Mouse (Mus musculus): ENCODE measurements around the gene Pin1rt1.

Gene Pin1rt1

DNA sequence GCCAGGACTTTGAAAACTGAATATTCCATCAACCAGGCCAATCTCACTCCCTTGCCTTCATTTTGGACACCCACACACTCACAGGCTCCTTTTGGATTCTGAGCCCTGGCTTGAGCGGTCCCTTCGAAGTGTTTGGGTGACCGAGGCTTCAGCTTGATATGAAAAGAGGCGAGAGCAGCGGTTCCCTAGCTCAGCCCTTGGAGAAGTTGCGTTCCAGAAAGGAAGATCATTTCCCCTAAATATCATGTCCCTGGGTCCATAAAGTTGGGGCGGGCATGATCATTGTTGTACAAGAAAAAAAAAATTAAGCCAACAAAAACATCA lies 3.7 kb downstream of the Pin1rt1 start:
- no peak for DNase-seq (ENCODE audit: low spot score)

DNA sequence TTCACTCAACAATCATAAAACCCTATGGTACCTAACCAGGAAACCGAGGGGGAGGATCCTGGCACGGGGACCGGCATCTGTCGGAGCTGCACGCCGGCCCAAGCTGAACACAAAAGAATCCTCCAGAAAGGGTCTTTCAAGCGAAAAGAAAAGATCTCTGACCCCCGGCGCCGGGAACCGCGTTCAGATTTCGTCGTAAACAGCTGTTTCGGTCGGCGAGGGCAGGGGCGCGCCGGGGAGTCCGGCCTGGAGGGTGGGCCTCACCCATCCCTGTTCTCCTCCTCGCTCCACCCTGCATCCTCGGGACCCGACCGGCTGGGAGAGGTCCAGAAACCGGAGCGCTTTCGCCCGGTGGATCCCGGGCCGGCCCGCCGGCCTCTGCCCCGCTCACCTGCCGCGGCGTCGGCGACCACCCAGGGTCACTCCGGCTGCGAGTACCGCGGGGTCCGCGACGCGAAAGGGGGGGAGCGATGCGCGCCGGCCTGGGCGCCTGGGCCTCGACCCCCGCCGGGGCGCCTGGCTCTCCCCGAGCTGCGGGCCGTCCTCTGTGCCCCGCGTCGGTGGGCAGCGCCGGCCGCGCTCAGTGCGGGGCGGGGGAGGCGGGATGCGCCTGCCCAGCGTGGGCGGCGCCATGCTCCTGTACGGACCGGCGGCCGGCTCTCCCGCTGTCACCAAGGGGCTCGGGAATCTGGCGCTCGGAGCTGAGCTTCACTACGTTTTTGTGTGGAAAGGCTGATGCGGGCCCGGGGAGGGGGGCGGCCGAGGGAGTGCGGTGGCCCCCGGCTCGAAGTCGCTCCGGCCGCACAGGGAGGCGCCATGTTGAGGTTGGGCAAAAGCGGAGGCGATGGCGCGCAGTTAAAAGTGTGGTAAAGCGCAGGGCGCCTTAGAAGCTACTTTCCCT lies 4.3 kb downstream of the Pin1rt1 start, which contains the start of gene Tcp11l1:
Gene Tcp11l1 (minus strand): TSS at position 585 of the 901 bp plus-strand sequence.
- DNase-seq (ENCODE audit: low spot score): peak; percentile 28

DNA sequence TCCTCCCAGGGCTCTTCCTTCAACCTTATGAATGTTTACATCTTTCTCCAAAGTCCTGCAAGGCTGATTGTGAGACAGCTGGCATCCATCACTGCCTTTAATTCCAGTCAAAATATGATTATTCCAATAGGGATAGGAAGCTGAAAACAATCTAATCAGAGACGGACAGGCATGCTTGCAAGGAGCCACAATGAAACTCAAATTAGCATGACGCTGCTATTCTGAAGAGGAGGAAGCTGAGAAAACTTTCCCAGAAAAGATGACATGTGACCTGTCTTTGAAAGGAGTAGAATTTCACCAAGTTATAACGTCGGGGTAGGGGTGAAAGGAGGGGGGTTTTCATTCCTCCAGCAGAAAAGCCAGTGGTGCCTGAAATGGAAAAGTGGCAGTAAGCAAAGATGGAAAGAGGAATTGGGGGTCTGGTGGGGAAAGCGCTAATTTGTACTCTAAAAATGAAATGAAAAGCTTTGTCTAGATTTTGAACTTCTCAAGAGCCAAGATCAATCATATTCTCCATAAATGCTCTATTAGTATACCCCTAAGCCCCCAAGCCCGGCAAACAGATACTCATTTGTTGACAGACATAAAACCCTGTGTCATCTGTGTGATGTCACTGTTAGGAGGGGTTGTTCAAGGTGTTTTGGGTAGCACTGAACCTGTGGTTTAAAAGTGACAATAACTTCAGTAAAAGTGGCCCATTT lies 5.4 kb downstream of the Pin1rt1 start:
- no peak for DNase-seq (ENCODE audit: low spot score)

DNA sequence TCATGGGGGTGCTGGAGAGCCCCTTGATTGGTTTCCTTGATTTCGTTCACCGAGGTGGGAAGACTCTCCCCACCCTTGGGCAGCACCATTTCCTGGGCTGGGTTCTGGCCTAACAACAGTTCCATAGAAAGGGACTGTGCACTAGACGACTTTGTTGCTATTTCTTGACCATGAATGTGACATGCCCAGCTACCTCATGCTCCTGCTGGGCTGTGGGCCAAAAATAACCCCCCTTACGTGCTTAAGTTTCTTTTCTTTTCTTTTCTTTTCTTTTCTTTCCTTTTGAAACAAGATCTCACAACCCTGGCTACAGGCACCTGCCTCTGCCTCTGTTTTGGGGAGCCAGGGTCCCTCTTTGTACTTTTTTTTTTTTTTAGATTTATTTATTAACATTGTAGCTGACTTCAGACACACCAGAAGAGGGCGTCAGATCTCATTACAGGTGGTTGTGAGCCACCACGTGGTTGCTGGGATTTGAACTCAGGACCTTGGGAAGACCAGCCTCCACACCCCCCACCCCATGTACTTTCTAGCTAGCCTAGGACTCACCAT lies 6.3 kb downstream of the Pin1rt1 start:
- DNase-seq (ENCODE audit: low spot score): no peak

DNA sequence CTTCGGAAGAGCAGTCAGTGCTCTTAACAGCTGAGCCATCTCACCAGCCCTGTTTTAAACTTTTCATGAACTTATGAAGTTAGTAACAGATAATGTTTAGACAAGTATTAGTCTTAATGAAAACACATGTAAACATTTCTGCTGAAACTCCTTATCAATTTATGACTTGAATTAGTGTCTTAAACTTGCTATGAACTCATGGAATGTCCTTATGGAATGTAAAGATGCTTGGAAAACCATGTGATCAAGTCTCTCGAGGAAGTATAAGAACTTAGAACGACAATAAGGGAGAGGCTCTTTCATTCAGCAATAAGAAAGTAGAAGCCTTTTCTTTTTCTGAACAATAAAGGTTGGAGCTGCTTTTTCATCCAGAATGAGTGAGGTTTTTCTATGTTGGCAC lies 11.8 kb downstream of the Pin1rt1 start:
- no peak for DNase-seq (ENCODE audit: low spot score)

DNA sequence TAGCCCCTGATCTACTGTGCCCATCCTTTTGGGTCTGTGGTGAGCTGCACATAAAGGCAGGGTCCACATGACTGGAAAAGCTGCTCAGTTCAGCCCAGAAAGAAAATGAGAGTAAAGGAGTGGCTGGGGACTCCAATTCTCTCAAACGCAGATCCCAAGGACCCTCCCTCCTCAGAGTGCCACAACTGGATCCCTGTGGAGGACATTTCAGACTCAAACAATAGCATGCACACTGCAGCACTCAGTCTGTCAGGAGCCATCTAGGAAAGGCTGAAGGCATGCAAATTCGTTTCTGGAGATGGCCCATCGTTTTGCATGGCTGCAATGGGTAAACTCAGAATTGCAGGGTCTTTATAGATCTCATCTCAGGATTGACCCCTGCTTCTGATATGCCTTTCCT lies 13.0 kb downstream of the Pin1rt1 start:
- DNase-seq (ENCODE audit: low spot score): no peak

DNA sequence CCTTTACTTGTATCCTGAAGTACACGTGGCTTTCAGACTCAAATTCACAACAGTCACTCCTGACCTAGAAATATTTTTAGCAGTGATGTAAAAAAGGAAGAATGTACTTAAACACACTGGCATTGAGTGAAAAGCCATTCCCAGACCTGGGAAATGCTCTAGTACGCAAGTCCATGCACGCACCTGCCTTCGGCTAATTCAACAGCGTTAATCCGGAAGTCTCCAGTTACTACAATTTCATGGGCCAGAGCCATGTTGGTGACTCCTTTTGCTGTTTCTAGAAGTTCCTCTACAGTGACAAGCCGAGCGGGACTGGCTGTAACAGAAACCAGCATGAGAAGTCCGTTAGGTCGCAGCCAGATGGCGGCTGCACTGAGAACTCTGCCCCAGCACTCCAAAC lies 16.5 kb downstream of the Pin1rt1 start:
- no peak for DNase-seq (ENCODE audit: low spot score)

DNA sequence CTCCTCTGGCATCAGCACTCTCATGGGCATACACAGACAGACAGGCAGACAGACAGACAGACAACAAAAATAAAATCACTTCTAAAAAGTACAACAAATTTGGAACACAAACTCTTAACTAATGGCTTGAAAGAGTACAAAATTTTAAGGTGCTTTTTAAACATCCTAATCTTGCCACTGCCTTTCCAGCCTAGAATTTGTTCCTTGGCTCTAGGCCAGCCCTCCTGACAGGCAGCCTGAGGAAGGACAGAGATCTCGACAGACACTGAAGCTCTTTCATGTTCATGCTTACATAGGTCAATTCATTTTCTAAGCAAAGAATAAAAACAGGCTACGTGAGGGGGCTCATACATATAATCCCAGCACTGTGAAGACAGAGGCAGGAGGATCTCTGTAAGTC lies 23.6 kb downstream of the Pin1rt1 start:
- DNase-seq (ENCODE audit: low spot score): no peak

DNA sequence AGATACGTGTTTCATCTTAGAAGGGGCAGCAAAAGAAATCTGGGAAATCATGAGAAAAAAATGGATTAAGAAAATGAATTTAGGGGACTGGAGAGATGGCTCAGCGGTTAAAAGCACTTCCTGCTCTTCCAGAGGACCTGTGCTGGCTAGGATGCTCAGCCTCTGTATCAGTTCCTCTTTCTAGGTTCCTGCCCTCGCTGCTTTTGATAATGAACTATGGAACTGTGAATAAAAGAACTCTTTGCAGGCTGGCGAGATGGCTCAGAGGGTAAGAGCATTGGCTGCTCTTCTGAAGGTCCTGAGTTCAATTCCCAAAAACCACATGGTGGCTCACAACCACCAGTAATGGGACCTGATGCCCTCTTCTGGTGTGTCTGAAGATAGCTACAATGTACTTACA lies 25.5 kb downstream of the Pin1rt1 start:
- DNase-seq (ENCODE audit: low spot score): no peak

DNA sequence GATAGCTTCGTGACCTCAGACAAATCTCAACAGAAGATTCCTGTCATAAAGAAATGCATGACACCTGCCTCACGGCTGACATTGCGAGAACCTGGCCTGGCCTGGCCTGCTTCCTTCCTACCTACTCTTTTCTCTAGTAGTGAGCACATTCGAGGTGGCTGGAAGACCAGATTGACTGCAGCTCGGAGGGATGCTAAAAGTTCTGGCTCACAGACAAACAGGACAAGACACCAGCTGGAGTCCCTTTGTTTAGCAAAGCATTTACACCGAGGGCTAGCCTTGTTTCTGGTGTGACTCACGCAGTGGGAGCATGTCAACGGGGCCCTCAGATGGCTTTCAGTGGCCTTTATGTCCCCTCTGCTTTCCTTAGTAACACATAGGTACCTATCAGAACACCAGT lies 27.5 kb downstream of the Pin1rt1 start:
- no peak for DNase-seq (ENCODE audit: low spot score)

DNA sequence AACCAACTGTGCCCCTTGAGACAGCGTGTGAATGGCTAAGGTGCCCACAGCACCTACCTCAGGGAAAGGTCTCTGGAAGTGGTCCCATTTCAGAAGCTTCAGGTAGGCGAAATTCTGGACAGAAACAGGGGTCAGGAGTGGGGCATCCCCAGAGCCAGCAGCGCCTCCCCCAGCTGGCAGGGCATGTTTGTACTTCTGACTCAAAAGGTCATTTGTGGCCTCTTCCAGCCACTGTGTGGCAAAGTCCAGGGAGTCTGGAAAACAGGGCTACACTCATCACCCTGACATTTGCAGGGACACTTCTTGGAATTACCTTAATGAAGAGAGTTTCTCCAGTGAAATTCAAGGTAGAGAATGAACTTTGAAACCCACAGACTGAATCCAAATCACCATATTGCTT lies 27.9 kb downstream of the Pin1rt1 start:
- DNase-seq (ENCODE audit: low spot score): no peak

DNA sequence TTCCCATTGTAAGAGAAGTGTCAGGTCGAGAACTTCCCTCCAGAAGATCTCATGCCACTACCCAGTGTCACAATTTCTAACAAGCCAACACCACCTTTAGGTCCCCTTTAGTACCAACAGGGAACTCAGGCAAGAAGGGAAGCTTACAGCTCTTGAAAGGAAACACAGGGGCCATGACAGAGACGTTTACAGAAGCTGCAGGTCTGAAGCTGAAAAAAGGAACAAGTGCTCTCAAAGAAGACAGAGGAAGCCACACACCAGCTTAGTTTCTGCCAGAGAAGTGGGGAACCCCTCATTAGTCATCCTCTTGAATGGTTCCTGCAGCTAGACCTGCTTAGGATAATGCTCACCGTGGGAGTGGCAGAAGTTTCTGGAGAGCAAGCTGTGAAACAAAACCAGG lies 28.9 kb downstream of the Pin1rt1 start:
- no peak for DNase-seq (ENCODE audit: low spot score)

DNA sequence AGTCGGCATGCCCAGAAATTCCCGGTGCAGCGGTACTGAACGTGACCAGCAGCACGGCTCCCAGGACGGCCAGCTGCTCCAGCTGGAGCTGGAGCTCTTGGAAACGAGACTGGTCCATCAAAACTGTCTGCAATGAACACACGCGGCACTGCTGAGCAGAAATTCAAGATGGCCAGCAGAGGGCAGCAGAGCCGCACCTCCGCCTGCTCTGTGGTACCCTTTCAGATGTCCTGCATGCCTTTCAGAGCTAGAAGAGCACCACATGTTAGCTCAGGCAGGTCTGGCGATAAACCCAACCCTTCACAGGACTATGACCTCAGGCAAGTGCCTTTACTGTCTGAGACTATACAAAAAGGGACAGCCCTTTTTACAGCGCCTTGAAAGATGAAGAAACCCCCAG lies 30.8 kb downstream of the Pin1rt1 start:
- peak; percentile 48 for DNase-seq (ENCODE audit: low spot score)

DNA sequence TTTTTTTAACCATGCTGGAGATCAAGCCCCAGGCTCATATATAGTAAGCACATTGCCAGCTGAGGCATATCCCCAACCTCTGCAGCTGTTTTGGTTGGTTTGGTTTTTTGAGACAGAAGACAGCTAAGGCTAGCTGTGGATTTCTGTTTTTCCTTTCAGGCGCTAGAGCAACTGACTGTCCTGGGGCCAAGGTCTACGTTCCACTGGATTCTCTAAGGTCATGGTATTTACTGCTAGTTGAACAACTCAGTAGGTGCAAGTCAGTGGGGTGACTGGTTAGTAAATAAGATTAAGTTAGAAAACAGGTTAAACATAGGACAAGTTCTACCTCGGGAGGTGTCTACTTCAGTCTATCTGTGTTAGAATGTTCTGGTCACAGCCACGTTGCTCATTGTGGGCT lies 31.4 kb downstream of the Pin1rt1 start:
- DNase-seq (ENCODE audit: low spot score): no peak

DNA sequence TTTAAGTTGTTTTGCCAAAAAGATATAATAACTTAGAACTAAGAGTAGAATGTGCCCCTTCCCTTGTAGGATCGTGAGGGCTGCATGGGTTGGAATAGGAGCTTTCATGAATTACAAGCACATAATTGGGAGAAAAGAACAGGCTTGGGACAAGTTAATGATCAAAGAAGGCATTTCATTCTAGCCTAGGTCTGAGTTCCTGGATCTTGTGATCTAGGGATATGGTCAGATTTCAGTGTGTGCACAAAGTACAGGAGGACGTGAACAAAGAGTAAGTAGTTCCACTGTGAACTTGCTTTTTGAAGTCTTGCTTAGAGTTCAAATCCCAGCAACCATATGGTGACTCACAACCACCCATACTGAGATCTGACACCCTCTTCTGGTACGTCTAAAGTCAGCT lies 38.9 kb downstream of the Pin1rt1 start:
- no peak for DNase-seq (ENCODE audit: low spot score)

DNA sequence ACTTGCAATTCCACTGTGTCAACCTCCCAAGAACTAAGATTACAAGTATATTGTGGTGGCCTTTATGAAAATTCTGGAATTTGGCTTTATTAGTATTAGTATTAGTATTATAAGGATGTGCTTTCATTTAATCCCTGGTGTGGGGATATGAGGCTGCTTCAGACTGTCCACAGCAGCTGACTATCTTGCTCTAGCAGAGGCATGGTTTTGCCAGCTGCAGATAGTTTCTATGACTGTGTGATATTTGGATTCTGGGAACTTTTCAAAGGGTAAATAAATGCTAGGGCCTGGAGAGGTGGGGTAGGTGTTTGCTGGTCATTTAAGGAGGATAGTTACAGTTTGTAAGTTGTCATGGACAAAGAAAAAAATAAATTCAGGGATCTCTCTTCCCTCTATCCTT lies 44.5 kb downstream of the Pin1rt1 start:
- no peak for DNase-seq (ENCODE audit: low spot score)

DNA sequence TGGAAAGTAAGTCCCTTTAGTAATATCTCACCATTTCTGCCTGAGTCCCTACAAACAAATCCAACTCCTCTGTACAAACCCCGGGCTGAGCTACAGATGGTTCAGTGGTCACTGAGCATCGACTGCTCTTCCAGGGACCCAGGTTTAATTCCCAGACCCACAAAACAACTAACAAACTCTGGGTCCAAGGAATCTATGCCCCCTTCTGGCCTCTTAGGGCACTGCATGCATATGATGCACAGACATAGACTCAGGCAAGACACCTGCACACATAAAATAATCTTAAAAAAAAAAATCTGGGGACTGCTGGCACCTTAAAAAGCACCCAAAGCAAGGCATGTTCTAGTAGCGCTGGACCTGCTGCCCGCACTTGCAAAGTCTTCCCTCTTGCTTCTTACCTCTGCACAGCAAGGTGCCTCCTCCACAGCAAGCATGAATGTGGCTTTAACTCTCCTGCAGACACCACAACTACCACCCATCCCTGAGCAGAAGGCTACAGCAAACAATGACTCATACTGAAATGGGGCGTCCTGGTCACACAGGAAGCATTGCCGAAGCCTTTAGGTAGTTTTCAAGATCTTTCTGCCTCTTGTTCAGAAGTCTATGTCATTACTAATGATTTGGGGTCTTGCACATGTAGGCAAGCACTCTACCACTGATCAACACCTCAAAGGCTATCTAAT lies 46.9 kb downstream of the Pin1rt1 start:
- DNase-seq (ENCODE audit: low spot score): no peak
